Mouse (Mus musculus) lung, postnatal 0 days (tissue): ENCODE measurements around the gene Pask. TPM values are rescaled to one million over a fixed set of nuclear protein-coding genes. Genes with fewer than 3 reads are reported as not detected.
"Not testable (repeated sequence)": the region's sequence is repeated elsewhere in the genome, so short reads cannot be mapped to it uniquely, and the experiment has no call there.

Experiments used
- ATAC-seq: fragments of 200-750 bp; cut with Nextera tagmentation; 2 replicates; pipeline ENCODE4 v1.8.0; 2017; ENCODE audit warnings: moderate library complexity
- DNase-seq: peaks from one replicate; pipeline ENCODE4 v3.0.0-alpha.2; 2016; ENCODE audit warnings: low spot score
- H3K27ac ChIP-seq: fragments of 300-500 bp; sonication (generic); 2 replicates; pipeline ENCODE4 v1.5.1; 2014; ENCODE audit warnings: antibody characterized with exemption, mild to moderate bottlenecking, low read length, mixed read lengths
- H3K27me3 ChIP-seq: fragments of 300-500 bp; sonication (generic); replicated peaks from 2 replicates; pipeline ENCODE4 v1.6.1; 2014; ENCODE audit warnings: low read length, mixed read lengths; ENCODE audit not compliant: insufficient read depth
- H3K36me3 ChIP-seq: fragments of 300-500 bp; sonication (generic); 2 replicates; pipeline ENCODE4 v1.6.1; 2014; ENCODE audit warnings: low read length, mixed read lengths; ENCODE audit not compliant: insufficient read depth
- H3K4me1 ChIP-seq: fragments of 300-500 bp; sonication (generic); 2 replicates; pipeline ENCODE4 v1.6.1; 2014; ENCODE audit warnings: antibody characterized with exemption, low read depth, low read length, mixed read lengths; ENCODE audit not compliant: insufficient read depth
- H3K4me2 ChIP-seq: fragments of 300-500 bp; sonication (generic); replicated peaks from 2 replicates; pipeline ENCODE4 v1.6.1; 2014; ENCODE audit warnings: low read depth, mild to moderate bottlenecking, low read length, moderate library complexity, mixed read lengths
- H3K4me3 ChIP-seq: fragments of 300-500 bp; sonication (generic); 2 replicates; pipeline ENCODE4 v1.5.1; 2014; ENCODE audit warnings: low read depth, low read length
- H3K9ac ChIP-seq: fragments of 300-500 bp; sonication (generic); replicated peaks from 2 replicates; pipeline ENCODE4 v1.6.1; 2014; ENCODE audit warnings: low read depth, mild to moderate bottlenecking
- H3K9me3 ChIP-seq: fragments of 300-500 bp; sonication (generic); 2 replicates; pipeline ENCODE4 v1.6.1; 2016; ENCODE audit warnings: low read length, mixed read lengths
- CTCF ChIP-seq: IDR thresholded peaks from 2 replicates; pipeline ENCODE4 v1.5.1; 2016; ENCODE audit warnings: antibody characterized with exemption, mild to moderate bottlenecking
- EP300 ChIP-seq: IDR thresholded peaks from 2 replicates; pipeline ENCODE4 v1.6.1; 2016; ENCODE audit warnings: antibody characterized with exemption, mild to moderate bottlenecking, control low read depth
- WGBS: fragments of 180-500 bp; shearing (Covaris S2); extraction: QIAGEN DNeasy Blood & Tissue Kit; methylation state at CpG from one replicate; pipeline ENCODE4 v1.1.7; 2014; 5-methylcytosine and 5-hydroxymethylcytosine counted together
- polyA plus RNA-seq: library from polyadenylated mRNA; unstranded; fragments of >200 nt; fragmentation: Nextera tagmentation; extraction: Ambion mirVana; gene quantifications from 2 replicates; pipeline ENCODE4 v1.2.1, GENCODE M21; 2015

The Pask gene
- polyA plus RNA-seq, 1 experiment from 2014 or later, result 1.4 TPM

DNA sequence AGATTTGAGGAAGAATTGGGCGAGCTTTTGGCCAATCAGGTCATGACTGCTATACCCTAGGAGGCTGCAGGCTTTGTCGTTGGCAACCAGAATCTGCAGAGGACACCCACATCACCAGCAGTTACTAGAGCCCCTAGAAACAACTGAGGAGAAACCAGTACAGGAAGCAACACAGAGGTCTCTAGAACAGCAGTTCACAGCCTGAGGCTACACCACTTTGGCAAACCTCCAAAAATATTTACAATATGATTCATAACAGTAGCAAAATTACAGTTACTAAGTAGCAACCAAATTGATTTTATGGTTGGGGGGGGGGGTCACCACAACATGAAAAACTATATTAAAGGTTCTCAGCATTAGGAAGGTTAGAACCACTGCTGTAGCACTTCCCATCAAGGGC lies 8.7 kb downstream of the Pask start:
- Histone ChIP-seq H3K4me1 (no peaks in the 10 kb centered on the region), H3K27ac (no peak overlapping the region), H3K9ac (no peak overlapping the region), H3K27me3 (no peaks in the 10 kb centered on the region), H3K4me3 (no peak overlapping the region), H3K9me3 (no peaks in the 10 kb centered on the region), H3K4me2 (no peak overlapping the region), H3K36me3 (no peaks in the 10 kb centered on the region)
- DNase-seq (peak; percentile 10), ATAC-seq (no peak)
- 90% methylated on average over 2 of the region's 2 CpGs for WGBS
- no peak for TF ChIP-seq CTCF
- no peak for TF ChIP-seq EP300

DNA sequence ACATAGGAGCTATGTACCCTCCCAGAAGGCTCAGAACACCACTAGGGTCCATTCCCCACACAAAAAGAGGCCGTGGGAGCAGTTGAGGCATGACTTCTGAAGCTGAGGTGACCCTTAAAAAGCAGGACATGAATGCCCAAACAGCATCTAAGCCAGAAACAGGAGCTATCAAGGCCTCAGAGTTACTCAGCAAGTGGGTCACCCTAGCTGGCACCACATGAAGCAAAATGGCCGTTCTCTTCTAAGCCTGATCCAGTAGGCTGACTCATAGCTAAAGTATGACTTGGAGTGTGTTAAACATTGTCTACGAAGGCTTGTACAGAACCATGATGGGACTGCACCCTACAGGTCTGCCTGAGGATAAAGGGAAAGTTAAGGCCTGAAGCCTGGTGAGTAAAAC lies 16.8 kb downstream of the Pask start:
- H3K27me3 ChIP-seq, result no peaks in the 10 kb centered on the region
- DNase-seq, result no peak
- H3K4me2 ChIP-seq, result no peak overlapping the region
- no peak overlapping the region for H3K9ac ChIP-seq
- WGBS, result 81% methylated on average over 3 of the region's 3 CpGs
- peak; percentile 28; the same call in 1 of the 2 replicates for ATAC-seq
- H3K4me3 ChIP-seq, result no peak overlapping the region
- no peak for TF ChIP-seq CTCF
- no peaks in the 10 kb centered on the region for H3K36me3 ChIP-seq
- no peaks in the 10 kb centered on the region for H3K4me1 ChIP-seq
- H3K27ac ChIP-seq, result no peak overlapping the region
- no peaks in the 10 kb centered on the region for H3K9me3 ChIP-seq

GRCm38 (mm10) chr1:93323973-93324372 lies 19.3 kb downstream of the Pask start:
- DNase-seq (no peak), ATAC-seq (no peak)
- Histone ChIP-seq H3K27me3 (no peaks in the 10 kb centered on the region), H3K9ac (no peak overlapping the region), H3K4me3 (no peak overlapping the region), H3K27ac (no peak overlapping the region), H3K4me1 (no peaks in the 10 kb centered on the region), H3K9me3 (no peaks in the 10 kb centered on the region), H3K4me2 (no peak overlapping the region), H3K36me3 (no peaks in the 10 kb centered on the region)
- 87% methylated on average over 6 of the region's 6 CpGs for WGBS
- TF ChIP-seq EP300 (no peak), CTCF (no peak)

DNA sequence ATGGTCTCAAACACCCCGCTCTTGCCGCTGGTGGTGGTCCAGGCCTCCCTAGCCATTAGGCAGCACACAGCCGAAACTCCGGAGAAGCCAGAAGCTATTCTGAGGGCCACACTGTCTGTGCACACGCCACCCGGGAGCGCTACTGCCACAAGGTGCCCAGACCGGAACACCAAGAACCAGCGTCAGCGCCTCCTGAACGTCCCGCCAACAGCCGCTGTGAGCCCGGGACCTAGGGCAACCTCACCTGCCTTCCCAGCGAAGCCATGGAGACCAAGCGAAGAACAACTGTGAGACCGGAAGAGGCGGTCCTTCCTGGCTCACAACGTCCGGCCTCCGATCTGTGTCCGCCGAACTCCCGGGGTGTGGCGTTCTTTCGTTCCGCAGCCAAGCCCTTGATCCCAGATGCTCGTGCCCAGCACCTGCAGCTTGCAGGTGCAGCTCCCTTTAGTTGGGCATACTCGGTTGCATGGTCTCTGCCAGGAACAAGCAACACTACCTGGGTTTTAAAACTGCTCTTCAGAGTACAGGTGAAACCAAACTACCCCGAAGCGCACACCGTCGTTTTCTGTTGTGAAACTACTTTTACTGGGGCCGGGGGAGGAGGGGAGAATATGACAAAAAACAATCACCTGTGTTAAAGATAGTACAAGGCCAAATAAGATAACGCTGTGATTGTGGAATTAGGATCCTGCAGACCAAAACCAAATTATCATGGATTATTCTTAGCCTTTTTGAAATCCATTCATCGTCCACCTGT lies 37.5 kb downstream of the Pask start, which contains the start of gene Mterf4:
TSS of gene Mterf4 (minus strand) at position 335 of the 757 bp plus-strand sequence.
- no peaks in the 10 kb centered on the region for H3K9me3 ChIP-seq
- peak within 1 kb of the TSS; percentile 84 for H3K4me3 ChIP-seq
- no peaks in the 10 kb centered on the region for H3K27me3 ChIP-seq
- peaks cover 5% of the 10 kb centered on the region; the same call in 1 of the 2 replicates for H3K4me1 ChIP-seq
- H3K4me2 ChIP-seq, result peak within 1 kb of the TSS; percentile 86
- peak within 1 kb of the TSS; percentile 77 for H3K9ac ChIP-seq
- DNase-seq (peak; percentile 93), ATAC-seq (peak; percentile 95)
- WGBS, result 8% methylated on average over 36 of the region's 36 CpGs
- H3K36me3 ChIP-seq, result peaks cover 5% of the 10 kb centered on the region; the same call in 1 of the 2 replicates
- H3K27ac ChIP-seq, result peak within 1 kb of the TSS; percentile 51
- TF ChIP-seq CTCF (no peak), EP300 (no peak)

- DNase-seq (peak; percentile 5), ATAC-seq (peak; percentile 48)
- no peaks in the 10 kb centered on the region for H3K9me3 ChIP-seq
Measured at GRCm38 (mm10) chr1:93300578-93300977, 42.7 kb downstream of the Pask start.

DNA sequence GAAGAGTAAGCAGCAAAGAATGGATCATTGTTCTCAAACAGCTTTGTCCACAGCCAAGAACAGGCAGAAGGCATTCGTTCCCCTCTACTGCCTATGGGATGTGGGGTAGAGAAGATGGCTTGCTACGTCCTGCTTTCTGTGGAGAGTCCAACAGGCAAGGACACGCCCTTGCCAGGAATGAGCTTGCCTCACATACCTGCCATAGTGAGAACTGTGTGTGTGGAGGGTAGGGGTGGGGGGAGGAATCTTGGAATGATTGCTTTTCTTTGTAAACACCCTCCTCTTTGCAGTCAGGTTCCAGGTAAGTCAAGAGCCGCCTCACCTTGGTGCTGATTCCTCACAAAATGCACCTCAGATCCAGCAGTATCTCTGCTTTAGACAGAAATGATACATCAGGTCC lies 43.5 kb downstream of the Pask start:
- TF ChIP-seq CTCF, result no peak
- TF ChIP-seq EP300, result peak; percentile 55; the same call in 1 of the 2 replicates
- peak overlapping the region; percentile 57 for H3K27ac ChIP-seq
- WGBS, result 72% methylated on average over 4 of the region's 4 CpGs
- no peak overlapping the region for H3K4me2 ChIP-seq
- H3K36me3 ChIP-seq, result peaks cover 18% of the 10 kb centered on the region; the same call in 1 of the 2 replicates
- ATAC-seq, result peak; percentile 89
- DNase-seq, result peak; percentile 73
- peaks cover 2% of the 10 kb centered on the region; the same call in 1 of the 2 replicates for H3K4me1 ChIP-seq
- no peaks in the 10 kb centered on the region for H3K27me3 ChIP-seq
- H3K9me3 ChIP-seq, result no peaks in the 10 kb centered on the region
- H3K9ac ChIP-seq, result no peak overlapping the region
- no peak overlapping the region for H3K4me3 ChIP-seq

More at GRCm38 (mm10) chr1:93300578-93300977, 42.7 kb downstream of the Pask start:
- Histone ChIP-seq H3K36me3 (peaks cover 18% of the 10 kb centered on the region; the same call in 1 of the 2 replicates), H3K9ac (no peak overlapping the region), H3K27me3 (no peaks in the 10 kb centered on the region), H3K4me2 (no peak overlapping the region), H3K4me1 (peaks cover 5% of the 10 kb centered on the region; the same call in 1 of the 2 replicates), H3K4me3 (no peak overlapping the region), H3K27ac (peak overlapping the region; percentile 57)
- WGBS, result 71% methylated on average over 3 of the region's 3 CpGs
- TF ChIP-seq EP300, result no peak

DNA sequence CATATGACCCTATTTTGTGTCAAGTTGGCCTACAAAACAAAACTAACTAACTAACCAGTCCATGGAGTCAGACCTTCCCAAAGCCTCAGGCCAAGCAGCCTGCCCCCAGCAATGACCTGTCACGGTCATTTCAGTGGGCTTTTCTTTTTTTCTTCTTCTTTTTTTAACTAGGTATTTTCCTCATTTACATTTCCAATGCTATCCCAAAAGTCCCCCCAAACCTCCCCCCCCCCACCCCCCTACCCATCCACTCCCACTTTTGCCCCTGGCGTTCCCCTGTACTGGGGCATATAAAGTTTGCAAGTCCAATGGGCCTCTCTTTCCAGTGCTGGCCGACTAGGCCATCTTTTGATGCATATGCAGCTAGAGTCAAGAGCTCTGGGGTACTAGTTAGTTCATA lies 48.8 kb downstream of the Pask start:
- not testable (repeated sequence) for H3K4me1 ChIP-seq, ATAC-seq, H3K27ac ChIP-seq, H3K9ac ChIP-seq, H3K9me3 ChIP-seq, H3K4me2 ChIP-seq, H3K4me3 ChIP-seq, H3K27me3 ChIP-seq, DNase-seq
- H3K36me3 ChIP-seq, result peaks cover 12% of the 10 kb centered on the region; the same call in 1 of the 2 replicates
- 72% methylated on average over 3 of the region's 3 CpGs for WGBS
